Mouse (Mus musculus) forebrain, embryonic 13.5 days (tissue): ENCODE measurements around the gene Nkiras2. TPM values are rescaled to one million over a fixed set of nuclear protein-coding genes. Genes with fewer than 3 reads are reported as not detected.
"Not testable (repeated sequence)": the region's sequence is repeated elsewhere in the genome, so short reads cannot be mapped to it uniquely, and the experiment has no call there.

Experiments used
- ATAC-seq: fragments of 200-750 bp; cut with Nextera tagmentation; 2 replicates; pipeline ENCODE4 v1.8.0; 2017
- H3K27ac ChIP-seq: fragments of 300-500 bp; sonication (generic); 2 replicates; pipeline ENCODE4 v1.5.1; 2015; ENCODE audit warnings: inconsistent platforms, mild to moderate bottlenecking, moderate library complexity
- H3K27me3 ChIP-seq: fragments of 300-500 bp; sonication (generic); 2 replicates; pipeline ENCODE4 v1.6.1; 2015; ENCODE audit warnings: mild to moderate bottlenecking, inconsistent platforms
- H3K36me3 ChIP-seq: fragments of 300-500 bp; sonication (generic); 2 replicates; pipeline ENCODE4 v1.6.1; 2015; ENCODE audit warnings: mild to moderate bottlenecking, inconsistent platforms; ENCODE audit not compliant: poor library complexity, severe bottlenecking
- H3K4me1 ChIP-seq: fragments of 300-500 bp; sonication (generic); 2 replicates; pipeline ENCODE4 v1.6.1; 2015; ENCODE audit warnings: inconsistent platforms
- H3K4me2 ChIP-seq: fragments of 300-500 bp; sonication (generic); 2 replicates; pipeline ENCODE4 v1.6.1; 2015; ENCODE audit warnings: inconsistent platforms, mild to moderate bottlenecking, moderate library complexity
- H3K4me3 ChIP-seq: fragments of 300-500 bp; sonication (generic); 2 replicates; pipeline ENCODE4 v1.5.1; 2015; ENCODE audit warnings: mild to moderate bottlenecking, inconsistent platforms
- H3K9ac ChIP-seq: fragments of 300-500 bp; sonication (generic); 2 replicates; pipeline ENCODE4 v1.6.1; 2015; ENCODE audit warnings: mild to moderate bottlenecking, inconsistent platforms
- H3K9me3 ChIP-seq: fragments of 300-500 bp; sonication (generic); replicated peaks from 2 replicates; pipeline ENCODE4 v1.6.1; 2016; ENCODE audit warnings: inconsistent platforms
- WGBS: fragments of 180-500 bp; shearing (Covaris S2); methylation state at CpG from one replicate; pipeline ENCODE4 v1.1.7; 2015; 5-methylcytosine and 5-hydroxymethylcytosine counted together
- polyA plus RNA-seq: library from polyadenylated mRNA; unstranded; fragments of >200 nt; fragmentation: Nextera tagmentation; extraction: Ambion mirVana; gene quantifications from 2 replicates; pipeline ENCODE4 v1.2.1, GENCODE M21; 2015

Nkiras2 gene
- polyA plus RNA-seq, 1 experiment from 2014 or later, result 94.7 TPM

- Histone ChIP-seq H3K27me3 (peaks cover 35% of the 10 kb centered on the region), H3K9me3 (no peaks in the 10 kb centered on the region), H3K9ac (0 out of 2 replicates have a peak overlapping the region, but pooled peaks have one; percentile 16), H3K36me3 (no peaks in the 10 kb centered on the region), H3K27ac (no peak overlapping the region), H3K4me2 (no peak overlapping the region), H3K4me1 (peaks cover 23% of the 10 kb centered on the region), H3K4me3 (no peak overlapping the region)
- 57% methylated on average over 15 of the region's 15 CpGs for WGBS
- no peak for ATAC-seq
These were observed 24.9 kb downstream of the Nkiras2 start for GRCm38 (mm10) chr11:100643612-100644575.

GRCm38 (mm10) chr11:100646265-100646664 lies 27.2 kb downstream of the Nkiras2 start:
- WGBS, result 0% methylated on average over 1 of the region's 1 CpGs
- no peak for ATAC-seq
- Histone ChIP-seq H3K4me2 (no peak overlapping the region), H3K9me3 (no peaks in the 10 kb centered on the region), H3K36me3 (no peaks in the 10 kb centered on the region), H3K27ac (no peak overlapping the region), H3K9ac (no peak overlapping the region), H3K4me1 (peaks cover 12% of the 10 kb centered on the region; the same call in 1 of the 2 replicates), H3K4me3 (no peak overlapping the region), H3K27me3 (peaks cover 35% of the 10 kb centered on the region)

GRCm38 (mm10) chr11:100648405-100648804 lies 29.4 kb downstream of the Nkiras2 start:
- no peaks in the 10 kb centered on the region for H3K9me3 ChIP-seq
- H3K36me3 ChIP-seq, result no peaks in the 10 kb centered on the region
- ATAC-seq, result no peak
- H3K27me3 ChIP-seq, result peaks cover 43% of the 10 kb centered on the region
- H3K9ac ChIP-seq, result no peak overlapping the region
- peaks cover 12% of the 10 kb centered on the region; the same call in 1 of the 2 replicates for H3K4me1 ChIP-seq
- 88% methylated on average over 8 of the region's 8 CpGs for WGBS
- H3K27ac ChIP-seq, result no peak overlapping the region
- H3K4me2 ChIP-seq, result no peak overlapping the region
- no peak overlapping the region for H3K4me3 ChIP-seq

- Histone ChIP-seq H3K4me2 (no peak overlapping the region), H3K36me3 (no peaks in the 10 kb centered on the region), H3K4me3 (no peak overlapping the region), H3K27ac (no peak overlapping the region), H3K9ac (no peak overlapping the region), H3K27me3 (peaks cover 43% of the 10 kb centered on the region), H3K4me1 (peaks cover 2% of the 10 kb centered on the region; the same call in 1 of the 2 replicates), H3K9me3 (no peaks in the 10 kb centered on the region)
- WGBS, result 11% methylated on average over 6 of the region's 8 CpGs
- ATAC-seq, result no peak
These were observed 32.2 kb downstream of the Nkiras2 start for GRCm38 (mm10) chr11:100651205-100651604.

- 23% methylated on average over 3 of the region's 3 CpGs for WGBS
- no peak overlapping the region for H3K4me3 ChIP-seq
- no peaks in the 10 kb centered on the region for H3K9me3 ChIP-seq
- H3K4me2 ChIP-seq, result no peak overlapping the region
- H3K4me1 ChIP-seq, result peaks cover 7% of the 10 kb centered on the region; the same call in 1 of the 2 replicates
- ATAC-seq, result no peak
- H3K36me3 ChIP-seq, result no peaks in the 10 kb centered on the region
- H3K27ac ChIP-seq, result no peak overlapping the region
- peaks cover 43% of the 10 kb centered on the region for H3K27me3 ChIP-seq
- no peak overlapping the region for H3K9ac ChIP-seq
These were observed 32.7 kb downstream of the Nkiras2 start for GRCm38 (mm10) chr11:100651748-100652147.

GRCm38 (mm10) chr11:100655589-100655988 lies 36.5 kb downstream of the Nkiras2 start:
- not testable (repeated sequence) for ATAC-seq, H3K9ac ChIP-seq, H3K36me3 ChIP-seq, H3K4me1 ChIP-seq, H3K9me3 ChIP-seq, H3K4me3 ChIP-seq, H3K4me2 ChIP-seq, H3K27ac ChIP-seq
- peaks cover 17% of the 10 kb centered on the region for H3K27me3 ChIP-seq
- WGBS, result 63% methylated on average over 3 of the region's 3 CpGs

- ATAC-seq, result no peak
- no peak overlapping the region for H3K4me3 ChIP-seq
- no peaks in the 10 kb centered on the region for H3K36me3 ChIP-seq
- WGBS, result 24% methylated on average over 6 of the region's 6 CpGs
- H3K27ac ChIP-seq, result no peak overlapping the region
- H3K9ac ChIP-seq, result no peak overlapping the region
- peaks cover 10% of the 10 kb centered on the region; the same call in 1 of the 2 replicates for H3K4me1 ChIP-seq
- no peak overlapping the region for H3K4me2 ChIP-seq
- no peaks in the 10 kb centered on the region for H3K9me3 ChIP-seq
- peaks cover 9% of the 10 kb centered on the region for H3K27me3 ChIP-seq
These were observed 37.4 kb downstream of the Nkiras2 start for GRCm38 (mm10) chr11:100656458-100656857.

- Histone ChIP-seq H3K36me3 (no peaks in the 10 kb centered on the region), H3K4me2 (no peak overlapping the region), H3K9me3 (no peaks in the 10 kb centered on the region), H3K4me1 (peaks cover 10% of the 10 kb centered on the region; the same call in 1 of the 2 replicates), H3K27ac (no peak overlapping the region), H3K4me3 (no peak overlapping the region), H3K9ac (no peak overlapping the region), H3K27me3 (no peaks in the 10 kb centered on the region)
- ATAC-seq, result no peak
- WGBS, result 75% methylated on average over 10 of the region's 10 CpGs
These were observed 40.8 kb downstream of the Nkiras2 start for GRCm38 (mm10) chr11:100659806-100660205.

- WGBS, result 75% methylated on average over 1 of the region's 1 CpGs
These were observed 52.0 kb downstream of the Nkiras2 start for GRCm38 (mm10) chr11:100671049-100671448.

GRCm38 (mm10) chr11:100671956-100672355 lies 52.9 kb downstream of the Nkiras2 start:
- H3K4me1 ChIP-seq, result peaks cover 9% of the 10 kb centered on the region
- H3K4me3 ChIP-seq, result no peak overlapping the region
- no peaks in the 10 kb centered on the region for H3K36me3 ChIP-seq
- H3K9ac ChIP-seq, result no peak overlapping the region
- no peak overlapping the region for H3K27ac ChIP-seq
- 74% methylated on average over 2 of the region's 2 CpGs for WGBS
- ATAC-seq, result no peak
- H3K9me3 ChIP-seq, result no peaks in the 10 kb centered on the region
- H3K4me2 ChIP-seq, result no peak overlapping the region
- peaks cover 11% of the 10 kb centered on the region for H3K27me3 ChIP-seq

More at GRCm38 (mm10) chr11:100671049-100671448, 52.0 kb downstream of the Nkiras2 start:
- ATAC-seq, result no peak
- Histone ChIP-seq H3K27ac (no peak overlapping the region), H3K9me3 (no peaks in the 10 kb centered on the region), H3K4me3 (no peak overlapping the region), H3K36me3 (no peaks in the 10 kb centered on the region), H3K4me1 (peaks cover 9% of the 10 kb centered on the region), H3K27me3 (peaks cover 11% of the 10 kb centered on the region), H3K4me2 (no peak overlapping the region), H3K9ac (no peak overlapping the region)

- Histone ChIP-seq H3K9me3 (no peaks in the 10 kb centered on the region), H3K4me3 (0 out of 2 replicates have a peak overlapping the region, but pooled peaks have one; percentile 6), H3K36me3 (no peaks in the 10 kb centered on the region), H3K27me3 (peaks cover 11% of the 10 kb centered on the region), H3K27ac (no peak overlapping the region), H3K4me1 (peaks cover 9% of the 10 kb centered on the region), H3K9ac (peak overlapping the region; percentile 52), H3K4me2 (peak overlapping the region; percentile 45)
- no peak for ATAC-seq
- 2% methylated on average over 23 of the region's 23 CpGs for WGBS
These were observed 54.1 kb downstream of the Nkiras2 start for GRCm38 (mm10) chr11:100673169-100673568.
